Mouse (Mus musculus) liver, embryonic 13.5 days (tissue): ENCODE results near the gene Slc7a4. TPM values are rescaled to one million over a fixed set of nuclear protein-coding genes. Genes with fewer than 3 reads are reported as not detected.

Source experiments
- polyA plus RNA-seq: library from polyadenylated mRNA; unstranded; fragments of >200 nt; fragmentation: Nextera tagmentation; extraction: Ambion mirVana; gene quantifications from 2 replicates; pipeline ENCODE4 v1.2.1, GENCODE M21; 2015

Slc7a4 gene
- polyA plus RNA-seq, 1 experiment from 2014 or later, result 1.8 TPM

Other genes starting within 250 kb of the Slc7a4 start
- 8.8 and 10.7 TPM in 2 replicates for gene Snap29, start 177.2 kb downstream of the Slc7a4 start, polyA plus RNA-seq
- 12.9 and 15.1 TPM in 2 replicates for gene Pi4ka, start 176.9 kb downstream of the Slc7a4 start, polyA plus RNA-seq
- 30.8 and 35.8 TPM in 2 replicates for gene Crkl, start 131.2 kb downstream of the Slc7a4 start, polyA plus RNA-seq
- gene Aifm3, start 93.6 kb downstream of the Slc7a4 start, polyA plus RNA-seq, result 0.76 and 1.2 TPM in 2 replicates
- gene Lztr1, start 74.5 kb downstream of the Slc7a4 start, polyA plus RNA-seq, result 22.6 and 24.0 TPM in 2 replicates
- gene Thap7, start 52.1 kb downstream of the Slc7a4 start, polyA plus RNA-seq, result 30.1 and 32.0 TPM in 2 replicates
- not detected in 2 replicates for gene Lrrc74b, start 22.0 kb downstream of the Slc7a4 start, polyA plus RNA-seq
- gene P2rx6, start 21.3 kb downstream of the Slc7a4 start, polyA plus RNA-seq, result 0.09 TPM in 1 of 2 replicates, not detected in the other
- 16.7 and 22.5 TPM in 2 replicates for gene Smpd4, start 36.1 kb upstream of the Slc7a4 start, polyA plus RNA-seq
- 1.6 and 2.3 TPM in 2 replicates for gene Ccdc74a, start 63.3 kb upstream of the Slc7a4 start, polyA plus RNA-seq
- gene Med15, start 149.7 kb upstream of the Slc7a4 start, polyA plus RNA-seq, result 15.8 and 20.2 TPM in 2 replicates
- gene Klhl22, start 176.4 kb upstream of the Slc7a4 start, polyA plus RNA-seq, result 14.3 TPM in 2 replicates
- gene Scarf2, start 214.1 kb upstream of the Slc7a4 start, polyA plus RNA-seq, result 1.0 TPM in 2 replicates
- not detected in 2 replicates for gene B830017H08Rik, start 249.9 kb upstream of the Slc7a4 start, polyA plus RNA-seq